Mouse (Mus musculus): Measurements from ENCODE around the gene Slc46a1. TPM values are rescaled to one million over a fixed set of nuclear protein-coding genes. Genes with fewer than 3 reads are reported as not detected.

Slc46a1 gene
- total RNA-seq, 2 experiments from 2014 or later = 0.67 to 1.2 TPM

DNA sequence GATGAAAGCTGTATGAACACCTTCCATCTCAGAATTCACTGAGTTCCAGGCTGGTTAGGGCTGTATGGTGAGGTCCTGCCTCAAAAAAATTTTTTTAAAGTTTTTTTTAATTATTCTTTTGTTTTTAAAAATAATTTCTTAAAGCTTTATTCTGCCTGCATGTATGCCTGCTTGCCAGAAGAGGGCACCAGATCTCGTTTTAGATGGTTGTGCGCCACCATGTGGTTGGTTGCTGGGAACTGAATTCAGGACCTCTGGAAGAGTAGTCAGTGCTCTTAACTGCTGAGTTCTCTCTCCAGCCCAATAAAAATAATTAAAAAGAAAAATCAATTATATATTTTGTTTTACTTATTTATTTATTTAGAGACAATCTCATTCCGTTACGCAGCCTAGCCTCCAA is 11.8 kb upstream of the Slc46a1 start:
- intact Hi-C loops (cut with DNase I) = no loop called here

DNA sequence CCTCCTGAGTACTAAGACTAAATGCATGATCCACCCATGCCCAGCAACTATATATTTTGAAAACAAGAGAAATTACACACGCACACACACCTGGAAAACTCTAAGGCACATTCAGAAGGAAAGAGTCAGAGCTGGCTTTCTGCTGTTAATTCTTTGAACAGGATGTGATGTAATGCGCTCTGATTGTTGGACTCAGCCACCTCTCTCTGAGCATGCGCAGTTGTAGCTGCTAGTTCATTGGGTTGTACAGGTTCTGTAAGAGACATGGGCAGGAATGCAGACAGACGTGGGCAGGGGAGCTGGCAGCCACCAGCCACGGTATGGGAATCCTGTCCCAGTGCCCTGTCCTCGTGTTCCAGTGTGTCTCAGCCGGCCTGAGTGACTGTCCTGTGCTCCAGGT is 11.2 kb upstream of the Slc46a1 start:
- intact Hi-C loops (cut with DNase I) = no loop called here
- no peak for DNase-seq

More for the DNA sequence above, 11.8 kb upstream of the Slc46a1 start:
- DNase-seq = peak in 1 of 2 experiments; percentile 30

GRCm38 (mm10) chr11:78455308-78455707 is 10.2 kb upstream of the Slc46a1 start:
- intact Hi-C loops (cut with DNase I) = no loop called here
- DNase-seq = no peak

DNA sequence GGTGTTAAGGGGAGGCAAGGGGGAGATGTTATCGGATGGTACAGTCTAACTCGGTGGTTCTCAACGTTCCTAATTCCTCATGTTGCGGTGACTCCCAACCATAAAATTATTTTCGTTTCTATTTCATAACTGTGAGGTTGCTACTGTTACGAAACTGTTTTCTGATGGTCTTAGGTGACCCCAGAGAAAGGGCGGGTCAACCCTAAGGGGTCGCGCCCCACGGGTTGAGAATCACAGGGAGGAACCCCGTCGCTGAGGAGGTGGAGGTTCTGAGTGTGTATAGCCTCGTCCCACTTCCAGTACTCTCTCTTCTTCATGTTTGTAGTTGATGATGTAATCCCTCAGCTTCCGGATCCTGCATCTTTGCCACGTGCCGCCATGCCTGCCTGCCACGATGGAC is 6.8 kb upstream of the Slc46a1 start:
- no peak for DNase-seq
- intact Hi-C loops (cut with DNase I) = no loop called here

DNA sequence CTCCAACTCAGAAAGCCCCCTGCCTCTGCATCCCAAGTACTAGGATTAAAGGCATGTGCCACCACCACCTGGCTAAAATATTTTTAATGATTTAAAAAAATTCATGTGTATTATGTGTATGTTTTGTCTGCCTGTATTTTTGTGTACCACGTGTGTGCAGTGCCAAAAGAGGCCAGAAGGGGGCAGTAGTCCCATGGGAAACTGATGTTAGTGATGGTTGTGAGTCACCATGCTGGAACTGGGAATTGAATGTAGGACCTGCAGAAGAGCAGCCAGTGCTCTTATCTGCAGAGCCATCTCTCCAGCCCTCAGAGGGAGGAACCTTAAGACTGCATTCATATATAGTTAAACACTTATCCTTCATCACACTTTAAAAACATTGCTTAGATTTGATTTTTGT is 3.6 kb upstream of the Slc46a1 start:
- intact Hi-C loops (cut with DNase I) = no loop called here
- DNase-seq = no peak

DNA sequence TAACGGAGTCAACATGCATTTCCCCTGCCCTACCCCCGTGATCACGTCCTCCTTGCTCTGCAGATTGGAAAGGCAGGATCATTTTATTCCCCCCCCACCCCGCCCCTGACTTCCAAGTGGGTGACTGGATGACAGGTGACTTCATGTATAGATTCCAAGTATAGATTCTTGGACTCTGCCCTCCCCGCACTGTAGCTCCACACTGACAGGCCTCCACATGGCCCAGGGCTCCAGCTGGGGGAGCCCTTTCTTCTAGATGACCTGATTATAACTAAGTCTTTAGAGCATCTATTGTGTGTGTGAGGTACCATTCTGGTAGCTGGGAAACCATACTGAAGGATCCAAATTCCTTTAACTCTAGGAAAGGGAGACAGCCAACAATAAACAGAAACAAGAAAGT is 2.8 kb upstream of the Slc46a1 start:
- no peak for DNase-seq
- intact Hi-C loops (cut with DNase I) = no loop called here

- DNase-seq = no peak
- intact Hi-C loops (cut with DNase I) = no loop called here
Measured at GRCm38 (mm10) chr11:78463286-78464036, 2.0 kb upstream of the Slc46a1 start.

DNA sequence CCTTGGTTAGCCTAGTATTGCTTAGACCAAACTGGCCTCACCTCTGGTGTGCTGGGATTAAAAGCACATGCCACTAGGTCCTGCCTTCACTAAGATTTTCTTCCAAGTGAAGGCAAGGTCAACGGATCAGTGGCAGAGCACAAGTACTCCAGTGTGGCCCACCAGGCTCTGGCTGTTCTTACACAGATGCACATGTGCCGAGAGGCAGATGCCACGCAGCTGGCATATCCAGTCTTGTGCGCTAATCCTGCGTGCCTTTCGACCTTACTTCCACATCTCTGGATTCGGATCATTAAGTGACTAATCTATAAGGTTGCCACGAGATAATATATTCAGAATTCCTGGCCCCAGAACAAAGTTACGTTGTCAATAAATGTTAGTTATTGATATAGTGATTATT is 381 bp upstream of the Slc46a1 start:
- intact Hi-C loops (cut with DNase I) = no loop called here
- DNase-seq = no peak

GRCm38 (mm10) chr11:78466242-78466912 is 880 bp downstream of the Slc46a1 start:
- intact Hi-C loops (cut with DNase I) = no loop called here
- DNase-seq = no peak

- no peak for DNase-seq
- intact Hi-C loops (cut with DNase I) = no loop called here
Measured at GRCm38 (mm10) chr11:78467515-78467914, 2.0 kb downstream of the Slc46a1 start.

- intact Hi-C loops (cut with DNase I) = no loop called here
- no peak for DNase-seq
Measured at GRCm38 (mm10) chr11:78467932-78468331, 2.4 kb downstream of the Slc46a1 start.

- intact Hi-C loops (cut with DNase I) = no loop called here
- no peak for DNase-seq
Measured at GRCm38 (mm10) chr11:78471326-78472103, 6.0 kb downstream of the Slc46a1 start.

DNA sequence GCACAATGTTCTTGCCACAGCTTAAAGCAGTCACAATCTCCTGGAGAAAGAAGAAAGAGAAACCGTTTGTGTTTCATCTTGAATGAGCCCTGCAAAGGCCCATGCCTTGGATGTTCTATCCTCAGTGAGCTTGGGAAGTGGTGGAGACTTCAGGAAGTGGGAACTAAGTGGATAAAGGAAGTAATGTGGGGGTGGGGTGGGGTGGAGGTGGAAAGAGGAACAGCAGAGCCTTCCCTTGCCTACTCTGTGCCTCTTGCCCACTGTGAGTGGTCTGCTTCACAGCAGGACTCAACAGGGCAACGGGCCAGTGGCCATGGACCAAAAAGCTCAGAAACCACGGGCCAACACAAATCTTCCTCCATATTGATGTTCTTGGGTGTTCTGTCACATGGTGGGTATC is 9.8 kb downstream of the Slc46a1 start:
- intact Hi-C loops (cut with DNase I) = no loop called here
- DNase-seq = no peak

DNA sequence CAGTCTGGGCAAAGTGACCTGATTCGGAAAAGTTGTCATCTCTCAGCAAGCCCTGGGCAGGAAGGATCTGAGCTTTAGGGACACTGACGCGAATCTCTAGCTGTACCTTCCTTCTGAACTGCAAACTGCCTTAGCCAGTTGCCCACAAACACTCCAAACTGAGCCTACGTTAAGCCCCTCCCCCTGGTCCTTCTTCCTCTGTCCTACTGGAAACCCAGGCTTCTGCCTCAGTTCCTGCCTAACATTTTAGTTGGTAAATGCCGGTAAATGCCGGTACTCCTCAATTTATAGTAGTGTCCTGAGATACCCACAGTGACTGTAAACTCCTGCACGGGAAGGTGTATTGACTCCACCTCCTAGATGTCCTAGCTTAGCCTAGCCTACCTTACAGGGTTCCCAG is 18.1 kb downstream of the Slc46a1 start:
- intact Hi-C loops (cut with DNase I) = no loop called here

DNA sequence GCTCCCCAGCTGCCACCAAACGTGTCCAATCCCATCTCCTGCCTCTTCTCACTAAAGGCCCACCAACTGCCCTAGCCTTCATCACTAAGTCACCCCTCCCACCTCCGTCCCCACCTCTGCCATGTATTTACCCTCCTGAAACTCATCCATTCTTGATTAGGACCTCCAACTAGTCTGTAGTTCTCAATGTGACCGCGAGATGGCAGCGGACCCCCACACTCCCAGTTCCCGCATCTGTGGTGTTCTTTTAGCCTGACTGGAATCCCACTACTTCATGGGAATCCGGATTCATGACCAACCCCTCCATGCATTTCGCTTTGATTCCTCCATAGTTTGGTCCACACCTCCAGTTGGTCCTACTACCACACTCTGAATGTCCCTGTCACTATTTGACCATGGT is 22.7 kb downstream of the Slc46a1 start:
- DNase-seq = peak; percentile 44 to 69
- intact Hi-C loops (cut with DNase I) = no loop called here

More for the DNA sequence above, 18.1 kb downstream of the Slc46a1 start:
- no peak for DNase-seq

- intact Hi-C loops (cut with DNase I) = no loop called here
- no peak for DNase-seq
Measured at GRCm38 (mm10) chr11:78490781-78491241, 25.3 kb downstream of the Slc46a1 start.

DNA sequence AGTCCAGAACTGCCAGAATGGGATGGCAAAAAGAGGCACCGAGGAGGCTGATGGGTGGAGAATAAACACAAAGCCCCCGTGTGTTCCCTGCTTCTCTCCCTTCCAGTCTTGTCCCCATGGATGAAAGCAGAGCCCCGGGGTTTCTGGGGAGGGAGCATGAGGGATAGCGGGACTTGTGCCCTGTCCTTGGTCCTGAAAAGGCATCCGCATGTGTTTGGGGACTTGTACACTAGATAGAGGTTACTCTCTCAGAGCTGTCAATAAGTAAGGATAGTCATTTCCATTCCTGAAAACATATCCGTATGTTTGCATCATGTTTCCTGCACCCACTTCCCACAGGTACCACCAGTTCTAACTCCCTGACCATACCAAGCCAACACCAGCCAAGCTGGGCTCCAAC is 30.4 kb downstream of the Slc46a1 start:
- DNase-seq = no peak
- intact Hi-C loops (cut with DNase I) = no loop called here

DNA sequence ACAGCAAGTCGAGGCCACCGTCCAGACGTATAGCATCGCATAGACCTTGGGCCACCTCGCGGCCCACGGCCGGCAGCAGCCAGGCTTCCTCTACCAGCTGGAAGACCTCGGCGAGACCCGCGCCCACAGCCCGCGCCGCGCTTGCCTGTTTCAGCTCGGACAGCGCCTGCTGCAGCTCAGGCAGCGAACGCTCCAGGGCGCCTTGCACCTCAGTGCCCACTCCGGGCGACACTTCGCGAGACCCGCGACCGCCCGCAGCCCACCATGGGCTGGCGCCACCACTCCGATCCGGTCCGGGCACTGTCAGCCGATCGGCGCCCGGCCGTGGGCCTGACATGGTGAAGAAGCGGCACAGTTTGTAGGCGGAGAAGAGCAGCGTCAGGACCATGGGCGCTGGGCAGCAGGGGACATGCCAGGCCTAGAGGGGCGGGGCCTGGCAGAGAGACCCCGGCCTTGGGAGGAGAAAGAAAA is 31.6 kb downstream of the Slc46a1 start:
- no peak for DNase-seq
- intact Hi-C loops (cut with DNase I) = no loop called here

DNA sequence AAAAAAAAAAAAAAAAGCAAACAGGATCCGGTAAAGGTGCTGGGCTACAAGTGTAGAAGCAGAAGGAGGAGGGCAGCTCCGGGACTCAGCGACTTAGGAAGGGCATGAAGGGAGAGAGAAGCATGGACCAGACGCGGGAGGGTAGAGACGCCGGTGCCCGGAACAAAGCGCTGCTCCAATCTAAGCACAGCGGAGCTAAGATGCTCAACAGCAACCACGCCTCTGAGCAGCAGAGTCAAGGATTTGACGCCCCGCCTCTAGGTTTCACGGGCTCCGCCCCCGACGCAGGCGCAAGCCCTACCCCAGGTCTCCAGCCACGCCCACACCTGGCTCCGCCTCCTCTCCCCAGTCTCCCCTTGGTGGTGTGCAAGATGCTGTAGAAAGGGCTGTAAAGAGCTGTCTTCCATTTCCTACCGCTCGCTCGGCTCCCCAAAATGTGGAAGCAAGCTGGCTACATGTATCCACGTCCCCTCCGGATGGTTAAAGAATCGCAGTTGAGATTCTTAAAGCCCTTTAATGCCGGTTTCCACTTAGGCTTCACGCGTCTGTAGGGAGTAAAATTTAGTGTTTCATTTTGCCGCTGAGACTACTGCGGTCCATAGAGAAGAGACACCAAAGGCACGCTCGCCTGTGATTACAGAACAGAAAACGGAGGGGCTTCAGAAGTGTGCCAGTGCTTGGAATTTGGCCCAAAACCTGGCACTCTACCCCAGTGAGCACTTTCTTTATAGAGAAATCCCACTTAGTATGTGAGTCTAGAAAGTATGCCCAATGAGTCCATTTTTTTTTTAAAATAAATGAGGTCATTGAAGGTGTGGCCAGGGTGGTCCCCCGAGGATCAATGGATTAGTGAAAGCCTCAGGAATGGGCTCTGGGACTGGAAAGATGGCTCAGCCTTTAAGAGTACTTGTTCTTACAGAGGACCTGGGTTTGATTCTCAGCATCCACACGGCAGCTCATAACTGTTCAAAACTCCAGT is 32.3 kb downstream of the Slc46a1 start, which contains the start of gene Sarm1:
Sarm1 (minus strand) TSS at position 211 of the 979 bp plus-strand sequence.
- DNase-seq = peak; percentile 88 to 90
- intact Hi-C loops (cut with DNase I) = no loop called here

GRCm38 (mm10) chr11:78499004-78499403 is 33.5 kb downstream of the Slc46a1 start, which contains the start of gene Vtn:
TSS of gene Vtn (plus strand) at chr11:78499091.
- DNase-seq = peak; percentile 50 to 63
- intact Hi-C loops (cut with DNase I) = no loop called here

Data from gastrocnemius, postnatal 36 days (tissue).